Mouse (Mus musculus) cortical plate, adult 2 months (tissue): ENCODE results near the gene Lect2.

Source experiments
- CTCF ChIP-seq: fragments of 200-500 bp; IDR thresholded peaks from 2 replicates; pipeline ENCODE4 v1.5.1; 2011; ENCODE audit warnings: mild to moderate bottlenecking, control low read depth, low read length; ENCODE audit not compliant: insufficient read depth; ENCODE audit errors: extremely low read depth
- POLR2A ChIP-seq: fragments of 200-500 bp; IDR thresholded peaks from 2 replicates; pipeline ENCODE4 v1.6.1; 2011; ENCODE audit warnings: mild to moderate bottlenecking, low read length, control low read depth; ENCODE audit not compliant: insufficient read depth; ENCODE audit errors: extremely low read depth

- TF ChIP-seq POLR2A (no peak), CTCF (no peak)
These were observed 18.0 kb upstream of the Lect2 start for GRCm38 (mm10) chr13:56566336-56566735.
